23 mouse cellular contexts compared by ENCODE assay signal in the genomic region with DNA sequence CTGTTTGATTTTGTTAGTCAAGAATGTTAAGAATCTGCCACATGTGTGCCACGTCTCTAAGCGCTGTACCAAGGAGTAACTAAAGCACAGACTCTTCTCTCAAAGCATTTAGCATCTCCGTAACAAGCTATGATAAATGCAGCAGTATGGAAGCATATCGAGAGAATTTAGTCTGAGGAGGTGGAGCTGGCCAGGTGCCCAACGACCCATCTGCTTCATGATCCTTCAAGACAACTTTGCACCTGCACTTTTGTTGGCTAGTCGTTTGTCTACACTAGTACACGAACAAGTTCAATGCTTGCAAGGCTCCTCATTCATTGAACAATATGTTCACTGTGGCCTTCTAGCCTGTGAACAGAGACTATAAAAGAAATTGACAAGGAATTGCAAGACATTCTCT.
DNase-seq lines count a peak whose midpoint lies in the region; ATAC-seq and TF ChIP-seq lines count a peak whose summit lies in the region.
"Had no signal": no experiment of that assay in that cellular context is flagged by ENCODE, and none has a peak within 500 bp of the region (broad histone marks: within the 10 kb centered on the region; RNA-seq: fewer than 3 reads in every experiment).

No protein-coding gene starts in this region.

- no peak overlapping the region for H3K9ac ChIP-seq in midbrain, postnatal 0 days (replicated peaks; ENCODE audit: low read length, poor library complexity, severe bottlenecking)
- no peak overlapping the region for H3K9ac ChIP-seq in midbrain, embryonic 16.5 days (ENCODE audit: low read depth, low read length)
- no peak overlapping the region for H3K9ac ChIP-seq in kidney, embryonic 14.5 days (ENCODE audit: low read depth, low read length)
- H3K9ac ChIP-seq in hindbrain, embryonic 16.5 days (ENCODE audit: low read depth, low read length), result no peak overlapping the region
- H3K9ac ChIP-seq: forebrain, embryonic 13.5 days; limb, embryonic 15.5 days; liver, embryonic 15.5 days; neural tube, embryonic 13.5 days had no signal

- no peak for ATAC-seq in midbrain, postnatal 0 days (ENCODE audit: low FRiP score)
- ATAC-seq in midbrain, embryonic 16.5 days, result no peak
- ATAC-seq in kidney, embryonic 14.5 days (ENCODE audit: low FRiP score, low TSS enrichment), result no peak
- ATAC-seq in hindbrain, embryonic 16.5 days, result no peak
- ATAC-seq: forebrain, embryonic 13.5 days had no signal

- TF ChIP-seq CTCF in midbrain, postnatal 0 days (IDR thresholded peaks at IDR 0.05), result no peak
- TF ChIP-seq CTCF in left cerebral cortex, adult 2 months (IDR thresholded peaks at IDR 0.05), result no peak

- intact Hi-C loops in left cerebral cortex, adult 2 months (cut with DNase I), result no loop called here

- H3K4me3 ChIP-seq in midbrain, postnatal 0 days (ENCODE audit: low read depth, low read length), result no peak overlapping the region
- H3K4me3 ChIP-seq in midbrain, embryonic 16.5 days (ENCODE audit: low read depth, low read length), result no peak overlapping the region
- no peak overlapping the region for H3K4me3 ChIP-seq in left cerebral cortex, adult 2 months
- no peak overlapping the region for H3K4me3 ChIP-seq in kidney, embryonic 14.5 days (ENCODE audit: low read length)
- H3K4me3 ChIP-seq in hindbrain, embryonic 16.5 days (ENCODE audit: low read length), result no peak overlapping the region
- H3K4me3 ChIP-seq: erythroblast, embryonic 14.5 days; forebrain, embryonic 13.5 days; limb, embryonic 15.5 days; liver, embryonic 15.5 days; neural tube, embryonic 13.5 days had no signal

- DNase-seq in heart, adult 11 months, result peak; percentile 28
- DNase-seq in heart, postnatal 4 days, result no peak
- DNase-seq in midbrain, postnatal 0 days (ENCODE audit: low spot score), result peak; percentile 32
- peak; percentile 12 to 14 for DNase-seq in left cerebral cortex, adult 2 months (ENCODE audit: extremely low spot score in 1 of 2, low spot score in 2 of 2)
- DNase-seq in right cerebral cortex, postnatal 25 days, result peak; percentile 6
- DNase-seq: adrenal gland, postnatal 14 days; cerebellum, adult 11-12 months; heart, adult 18-20 months; heart, postnatal 36 days; kidney, adult 2 months; kidney, postnatal 25 days; thymus, postnatal 14 days had no signal

- H3K4me1 ChIP-seq in midbrain, postnatal 0 days (ENCODE audit: insufficient read depth, low read length), result no peaks in the 10 kb centered on the region
- no peaks in the 10 kb centered on the region for H3K4me1 ChIP-seq in midbrain, embryonic 16.5 days (ENCODE audit: control insufficient read depth, insufficient read depth, low read length)
- H3K4me1 ChIP-seq in kidney, embryonic 14.5 days (ENCODE audit: control insufficient read depth, insufficient read depth, low read length), result no peaks in the 10 kb centered on the region
- no peaks in the 10 kb centered on the region for H3K4me1 ChIP-seq in hindbrain, embryonic 16.5 days (ENCODE audit: control insufficient read depth, insufficient read depth, low read depth, low read length)
- H3K4me1 ChIP-seq: forebrain, embryonic 13.5 days; limb, embryonic 15.5 days; liver, embryonic 15.5 days; neural tube, embryonic 13.5 days had no signal

- 84% methylated on average over 7 of the region's 7 CpGs for WGBS in midbrain, postnatal 0 days
- 79% methylated on average over 7 of the region's 7 CpGs for WGBS in midbrain, embryonic 16.5 days
- 83% methylated on average over 7 of the region's 7 CpGs for WGBS in kidney, embryonic 14.5 days
- 61% methylated on average over 7 of the region's 7 CpGs for WGBS in hindbrain, embryonic 16.5 days

- H3K27ac ChIP-seq in midbrain, postnatal 0 days (ENCODE audit: low read depth, low read length), result no peak overlapping the region
- H3K27ac ChIP-seq in midbrain, embryonic 16.5 days (ENCODE audit: low read length), result no peak overlapping the region
- H3K27ac ChIP-seq in left cerebral cortex, adult 2 months, result no peak overlapping the region
- H3K27ac ChIP-seq in kidney, embryonic 14.5 days (ENCODE audit: low read depth, low read length), result no peak overlapping the region
- no peak overlapping the region for H3K27ac ChIP-seq in hindbrain, embryonic 16.5 days (ENCODE audit: low read depth, low read length)
- H3K27ac ChIP-seq: forebrain, embryonic 13.5 days; limb, embryonic 15.5 days; liver, embryonic 15.5 days; macrophage; neural tube, embryonic 13.5 days had no signal

- no peaks in the 10 kb centered on the region for H3K27me3 ChIP-seq in midbrain, postnatal 0 days (ENCODE audit: insufficient read depth, low read length)
- H3K27me3 ChIP-seq in midbrain, embryonic 16.5 days (ENCODE audit: control insufficient read depth, insufficient read depth, low read depth, low read length), result no peaks in the 10 kb centered on the region
- H3K27me3 ChIP-seq in kidney, embryonic 14.5 days (ENCODE audit: control insufficient read depth, insufficient read depth, low read length), result no peaks in the 10 kb centered on the region
- H3K27me3 ChIP-seq in hindbrain, embryonic 16.5 days (replicated peaks; ENCODE audit: control insufficient read depth, insufficient read depth, low read length), result no peaks in the 10 kb centered on the region
- H3K27me3 ChIP-seq: CH12.LX; forebrain, embryonic 13.5 days; limb, embryonic 15.5 days; liver, embryonic 15.5 days; neural tube, embryonic 13.5 days had no signal

- no peaks in the 10 kb centered on the region for H3K9me3 ChIP-seq in midbrain, postnatal 0 days (ENCODE audit: low read length)
- H3K9me3 ChIP-seq in midbrain, embryonic 16.5 days (replicated peaks; ENCODE audit: control insufficient read depth, low read length, poor library complexity, severe bottlenecking), result no peaks in the 10 kb centered on the region
- no peaks in the 10 kb centered on the region for H3K9me3 ChIP-seq in kidney, embryonic 14.5 days (ENCODE audit: control insufficient read depth, low read length)
- no peaks in the 10 kb centered on the region for H3K9me3 ChIP-seq in hindbrain, embryonic 16.5 days (ENCODE audit: control insufficient read depth, low read length)
- H3K9me3 ChIP-seq: forebrain, embryonic 13.5 days; limb, embryonic 15.5 days; liver, embryonic 15.5 days; neural tube, embryonic 13.5 days had no signal

- no peak overlapping the region for H3K4me2 ChIP-seq in midbrain, postnatal 0 days (ENCODE audit: low read depth, low read length, poor library complexity, severe bottlenecking)
- no peak overlapping the region for H3K4me2 ChIP-seq in midbrain, embryonic 16.5 days (ENCODE audit: low read length)
- H3K4me2 ChIP-seq in kidney, embryonic 14.5 days (replicated peaks; ENCODE audit: low read depth, low read length), result no peak overlapping the region
- no peak overlapping the region for H3K4me2 ChIP-seq in hindbrain, embryonic 16.5 days (ENCODE audit: low read length)
- H3K4me2 ChIP-seq: forebrain, embryonic 13.5 days; limb, embryonic 15.5 days; liver, embryonic 15.5 days; midbrain, embryonic 11.5 days; neural tube, embryonic 13.5 days had no signal

- no peaks in the 10 kb centered on the region for H3K36me3 ChIP-seq in midbrain, postnatal 0 days (ENCODE audit: insufficient read depth, low read length)
- no peaks in the 10 kb centered on the region for H3K36me3 ChIP-seq in midbrain, embryonic 16.5 days (ENCODE audit: control insufficient read depth, insufficient read depth, low read length)
- no peaks in the 10 kb centered on the region for H3K36me3 ChIP-seq in kidney, embryonic 14.5 days (ENCODE audit: control insufficient read depth, insufficient read depth, low read length)
- no peaks in the 10 kb centered on the region for H3K36me3 ChIP-seq in hindbrain, embryonic 16.5 days (ENCODE audit: control insufficient read depth, insufficient read depth, low read length)
- H3K36me3 ChIP-seq: limb, embryonic 15.5 days; liver, embryonic 15.5 days; neural tube, embryonic 13.5 days had no signal
